Mouse (Mus musculus): Measurements from ENCODE around the gene Fbln5.

Gene Fbln5

GRCm38 (mm10) chr12:101807400-101807799, 11.5 kb downstream of the Fbln5 start:
- peak; percentile 38 to 46 for DNase-seq

- DNase-seq = no peak
Observed at GRCm38 (mm10) chr12:101802445-101802844, 16.4 kb downstream of the Fbln5 start.

- peak; percentile 31 to 45 for DNase-seq
Observed at GRCm38 (mm10) chr12:101801744-101802143, 17.1 kb downstream of the Fbln5 start.

- no peak for DNase-seq
Observed at GRCm38 (mm10) chr12:101801051-101801450, 17.8 kb downstream of the Fbln5 start.

GRCm38 (mm10) chr12:101798189-101798922, 20.5 kb downstream of the Fbln5 start:
- DNase-seq = peak; percentile 17 to 42

- peak; percentile 74 to 75 for DNase-seq
Observed at GRCm38 (mm10) chr12:101794458-101794857, 24.4 kb downstream of the Fbln5 start.

GRCm38 (mm10) chr12:101793221-101793621, 25.6 kb downstream of the Fbln5 start:
- peak; percentile 66 to 73 for DNase-seq

GRCm38 (mm10) chr12:101792684-101793083, 26.2 kb downstream of the Fbln5 start:
- no peak for DNase-seq

GRCm38 (mm10) chr12:101789767-101790166, 29.1 kb downstream of the Fbln5 start:
- no peak for DNase-seq

GRCm38 (mm10) chr12:101789250-101789649, 29.6 kb downstream of the Fbln5 start:
- no peak for DNase-seq

- DNase-seq = peak in 1 of 2 experiments; percentile 44
Observed at GRCm38 (mm10) chr12:101782787-101783186, 36.1 kb downstream of the Fbln5 start.

- no peak for DNase-seq
Observed at GRCm38 (mm10) chr12:101780915-101781314, 37.9 kb downstream of the Fbln5 start.

GRCm38 (mm10) chr12:101777613-101778325, 41.1 kb downstream of the Fbln5 start:
- peak in 1 of 2 experiments; percentile 19 for DNase-seq

- no peak for DNase-seq
Observed at GRCm38 (mm10) chr12:101776383-101776782, 42.5 kb downstream of the Fbln5 start.

- DNase-seq = no peak
Observed at GRCm38 (mm10) chr12:101774116-101774515, 44.7 kb downstream of the Fbln5 start.

- no peak for DNase-seq
Observed at GRCm38 (mm10) chr12:101772962-101773361, 45.9 kb downstream of the Fbln5 start.

- DNase-seq = no peak
Observed at GRCm38 (mm10) chr12:101770283-101771015, 48.4 kb downstream of the Fbln5 start.

- DNase-seq = peak; percentile 23 to 39
Observed at GRCm38 (mm10) chr12:101767306-101768053, 51.4 kb downstream of the Fbln5 start.

GRCm38 (mm10) chr12:101766228-101766852, 52.5 kb downstream of the Fbln5 start:
- no peak for DNase-seq

GRCm38 (mm10) chr12:101764870-101765269, 54.0 kb downstream of the Fbln5 start:
- no peak for DNase-seq

- DNase-seq = no peak
Observed at GRCm38 (mm10) chr12:101763065-101763464, 55.8 kb downstream of the Fbln5 start.

- peak; percentile 8 to 24 for DNase-seq
Observed at GRCm38 (mm10) chr12:101762054-101762453, 56.8 kb downstream of the Fbln5 start.

Measured in kidney, postnatal 36 days (tissue).